Mouse (Mus musculus) cerebellum, adult 9-11 months (tissue): ENCODE data around the gene Pxdc1.

ENCODE experiments used
- DNase-seq: peaks from one replicate; pipeline ENCODE4 v3.0.0; 2022

Pxdc1 gene

GRCm38 (mm10) chr13:34653391-34653790 lies at the start of gene Pxdc1:
Gene Pxdc1, minus strand, starts transcription at chr13:34653486.
- DNase-seq, result no peak

- no peak for DNase-seq
Measured at GRCm38 (mm10) chr13:34700630-34701029, 47.3 kb upstream of the Pxdc1 start.

- DNase-seq, result no peak
Measured at GRCm38 (mm10) chr13:34700091-34700490, 46.8 kb upstream of the Pxdc1 start.

GRCm38 (mm10) chr13:34696734-34697332 lies 43.5 kb upstream of the Pxdc1 start:
- DNase-seq, result no peak

- DNase-seq, result no peak
Measured at GRCm38 (mm10) chr13:34693111-34693510, 39.8 kb upstream of the Pxdc1 start.

GRCm38 (mm10) chr13:34691049-34691448 lies 37.8 kb upstream of the Pxdc1 start:
- no peak for DNase-seq

DNA sequence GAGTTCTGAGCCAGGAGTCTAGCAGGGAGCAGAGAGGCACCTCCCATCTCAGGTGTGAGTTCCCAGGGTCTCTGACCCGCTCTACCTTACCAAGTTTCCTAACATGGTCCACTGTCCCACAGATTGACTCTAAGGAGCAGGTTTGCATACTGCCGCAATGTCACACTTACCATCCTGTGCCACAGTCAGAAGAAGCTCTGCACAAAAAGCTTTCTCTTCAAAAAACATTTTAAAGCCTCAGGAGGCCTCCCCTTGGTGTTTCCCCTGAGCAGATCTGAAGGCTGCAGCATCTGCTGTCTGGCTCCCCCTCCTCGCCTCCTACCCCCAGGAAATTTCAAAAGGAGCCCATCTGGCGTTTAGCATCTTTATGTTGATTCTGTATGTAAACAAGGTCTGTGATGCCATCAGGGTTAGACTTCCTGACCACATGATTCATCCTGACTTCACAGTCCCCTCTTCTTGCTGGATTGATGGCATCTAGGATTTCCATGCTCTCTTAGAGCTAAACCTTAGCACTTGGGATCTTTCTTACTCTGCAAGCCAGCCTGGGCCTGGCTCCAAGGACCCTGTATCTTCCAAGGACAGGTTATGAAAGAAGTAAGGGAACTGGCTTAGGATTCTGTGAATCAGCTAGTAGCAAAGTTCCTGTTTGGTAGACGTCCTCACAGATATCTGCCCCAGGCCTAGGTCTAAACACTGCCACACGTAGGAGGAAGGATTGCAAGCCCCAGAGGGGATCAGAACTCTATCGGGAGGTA lies 31.9 kb upstream of the Pxdc1 start:
- DNase-seq, result no peak

DNA sequence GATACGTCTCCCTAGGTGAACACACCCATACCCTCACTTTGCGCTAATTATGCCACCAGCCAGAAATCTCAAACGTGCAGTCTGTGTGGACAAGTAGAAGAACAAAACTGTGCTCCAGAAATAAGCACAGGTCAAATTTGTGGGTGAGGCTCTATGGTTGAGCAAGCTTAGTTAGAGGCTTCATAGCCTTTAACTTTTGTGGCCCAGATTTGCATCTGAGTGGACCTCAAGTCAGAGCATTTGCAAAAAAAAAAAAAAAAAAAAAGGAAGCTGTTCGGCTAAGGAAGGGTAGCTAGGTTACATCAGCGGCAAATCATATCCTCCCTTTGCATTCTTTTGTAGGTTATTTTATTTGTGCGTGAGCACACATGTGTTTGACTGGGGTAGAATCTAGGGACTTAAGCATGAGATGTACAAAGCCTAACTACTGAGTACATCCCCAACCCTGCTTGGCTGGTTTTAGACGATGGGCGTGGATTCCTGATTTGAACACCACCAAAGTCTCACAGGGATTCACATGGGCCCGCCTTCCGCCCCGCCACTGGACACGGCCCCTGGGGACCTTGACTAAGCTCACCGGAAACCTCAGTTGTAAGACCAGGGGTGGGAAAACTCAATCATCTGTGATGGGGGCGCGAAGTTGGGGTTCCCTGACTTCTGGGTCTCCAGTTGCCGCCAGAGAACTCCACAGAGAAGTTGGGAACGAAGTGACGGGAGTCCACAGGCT lies 30.6 kb upstream of the Pxdc1 start:
- no peak for DNase-seq

DNA sequence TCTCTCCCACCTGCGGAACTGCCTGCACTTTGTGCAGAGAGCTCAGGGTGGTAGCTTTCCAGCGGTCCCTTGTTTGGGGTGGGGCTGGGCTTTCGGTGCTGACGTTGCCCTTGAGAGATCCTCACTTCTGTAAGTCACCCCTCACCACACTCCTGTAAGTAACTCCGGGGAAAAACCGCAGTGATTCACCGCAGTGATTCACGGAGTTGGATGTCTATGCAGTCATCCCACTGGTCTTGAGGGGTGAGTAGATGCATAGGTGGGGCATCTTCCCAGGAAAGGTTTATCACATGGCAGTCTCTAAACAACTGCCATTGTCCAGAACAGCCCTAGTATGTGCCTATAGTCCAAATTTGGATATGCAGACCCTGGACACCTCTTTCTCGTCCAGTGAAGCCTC lies 30.0 kb upstream of the Pxdc1 start:
- DNase-seq, result no peak

DNA sequence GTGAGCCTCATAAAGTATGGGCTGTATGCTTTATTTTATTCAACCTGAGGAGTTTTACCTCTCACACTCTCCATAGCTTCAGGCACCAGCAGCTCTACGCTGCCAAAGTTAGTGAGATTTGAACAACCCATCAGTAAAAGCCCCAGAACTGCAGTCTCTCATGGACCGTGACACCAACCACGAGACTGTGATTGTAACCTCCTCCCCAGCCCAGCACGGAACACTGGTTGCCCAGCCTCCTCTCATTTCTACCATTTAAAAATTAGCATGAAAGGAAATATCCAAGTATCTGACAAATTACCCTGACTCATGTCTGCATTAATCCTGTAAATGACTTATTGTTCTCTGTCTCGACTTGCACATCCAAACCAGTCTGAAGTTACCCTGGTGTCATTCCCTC lies 23.2 kb upstream of the Pxdc1 start:
- DNase-seq, result no peak

GRCm38 (mm10) chr13:34675847-34676383 lies 22.6 kb upstream of the Pxdc1 start:
- no peak for DNase-seq

DNA sequence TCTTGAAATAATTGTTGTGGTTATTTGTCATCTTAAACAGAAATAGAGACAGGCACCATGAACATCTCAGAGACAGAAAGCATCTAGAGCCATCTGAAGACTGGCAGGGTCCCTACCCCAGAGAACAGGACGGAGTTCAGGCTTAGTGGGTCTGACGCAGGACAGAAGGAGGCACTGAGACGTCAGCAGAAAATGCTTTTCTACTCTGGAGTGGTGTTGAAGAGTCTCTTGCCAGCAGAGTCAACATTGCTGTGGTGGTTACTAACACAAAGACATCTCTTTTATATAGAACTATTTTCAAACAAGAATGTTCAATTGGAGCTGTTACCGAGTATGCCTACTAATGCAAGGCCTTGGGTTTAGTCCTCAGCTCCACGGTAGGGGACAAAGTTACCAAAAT lies 20.1 kb upstream of the Pxdc1 start:
- DNase-seq, result no peak

GRCm38 (mm10) chr13:34669919-34670865 lies 16.9 kb upstream of the Pxdc1 start:
- no peak for DNase-seq

DNA sequence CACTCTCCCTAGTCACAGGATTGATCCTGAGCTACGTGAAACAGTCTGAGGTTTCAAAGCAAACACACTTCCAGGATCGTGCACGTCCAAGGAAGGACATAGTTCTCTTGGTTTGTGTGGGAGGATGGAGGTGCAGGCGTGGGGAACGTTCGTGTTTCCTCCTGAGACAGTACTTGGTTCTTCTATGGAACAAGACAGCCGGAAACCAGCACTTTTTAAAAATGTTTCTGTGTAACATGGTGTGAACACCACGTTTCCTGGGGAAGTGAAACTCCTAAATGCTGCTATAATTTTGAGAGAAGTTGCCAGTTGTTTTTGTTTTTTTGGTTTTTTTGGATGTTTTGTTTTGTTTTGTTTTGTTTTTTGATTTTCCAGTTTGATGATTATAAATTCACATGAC lies 13.9 kb upstream of the Pxdc1 start:
- DNase-seq, result no peak

- DNase-seq, result no peak
Measured at GRCm38 (mm10) chr13:34665074-34665473, 11.8 kb upstream of the Pxdc1 start.

DNA sequence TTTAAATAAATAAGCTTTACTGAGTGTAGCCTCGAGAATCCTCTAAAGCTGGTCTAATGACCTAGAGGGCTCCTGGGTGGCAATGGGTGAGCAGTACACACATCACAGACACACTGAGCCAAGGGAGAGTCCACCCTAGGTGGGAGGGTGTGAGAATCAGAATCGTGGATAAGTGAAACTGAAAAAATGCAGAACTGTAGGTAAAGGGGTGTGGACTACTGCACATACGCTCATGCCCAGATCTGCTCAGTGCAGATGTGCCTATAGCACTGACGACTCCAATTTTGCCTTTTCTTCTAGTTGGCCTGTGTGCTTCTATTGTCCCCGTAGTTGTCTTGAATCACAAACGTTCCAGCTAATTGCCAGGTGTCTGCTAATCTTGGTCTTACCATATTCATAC lies 10.5 kb upstream of the Pxdc1 start:
- no peak for DNase-seq

DNA sequence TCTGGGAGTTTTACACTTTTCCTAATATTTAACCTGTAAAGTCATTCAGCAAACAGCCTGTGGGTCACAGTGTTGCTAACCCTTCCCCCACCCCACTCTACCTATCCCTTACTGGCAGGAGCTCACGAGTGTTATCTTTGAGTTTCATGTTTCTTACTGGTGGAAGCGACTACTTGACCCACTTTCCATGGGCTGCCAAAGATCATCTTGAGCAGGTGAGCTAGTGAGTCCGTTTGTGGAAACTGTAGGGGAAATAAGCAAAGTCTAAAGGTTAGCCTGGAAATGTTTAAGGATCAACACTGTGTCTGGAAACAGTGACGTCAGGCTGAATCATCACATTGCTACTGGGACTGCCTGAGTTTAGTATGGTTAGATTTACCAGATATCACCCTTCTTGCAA lies 6.2 kb upstream of the Pxdc1 start:
- DNase-seq, result no peak

- DNase-seq, result no peak
Measured at GRCm38 (mm10) chr13:34656351-34656750, 3.1 kb upstream of the Pxdc1 start.

GRCm38 (mm10) chr13:34652353-34653241 lies 689 bp downstream of the Pxdc1 start:
- no peak for DNase-seq

DNA sequence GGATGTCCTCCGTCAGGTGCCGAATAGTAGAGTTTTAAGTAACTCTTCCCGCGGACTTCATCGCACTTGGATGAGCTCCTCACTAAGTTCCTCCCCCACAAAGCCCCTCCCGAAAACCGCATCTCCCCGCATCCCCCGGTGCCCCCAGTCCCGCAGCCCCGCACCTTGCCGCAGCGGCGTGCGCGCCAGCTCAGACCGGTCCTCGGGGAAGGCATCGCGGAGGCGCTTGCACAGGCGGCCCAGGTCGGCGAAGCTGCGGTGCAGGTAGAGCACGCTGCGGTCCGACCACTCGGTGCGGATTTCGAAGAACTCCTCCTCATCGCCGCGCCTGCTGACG lies 1.3 kb downstream of the Pxdc1 start:
- no peak for DNase-seq

- DNase-seq, result no peak
Measured at GRCm38 (mm10) chr13:34651474-34651991, 1.8 kb downstream of the Pxdc1 start.
